Mouse (Mus musculus) lung, embryonic 14.5 days (tissue): Measurements from ENCODE around the gene Apol9b. TPM values are rescaled to one million over a fixed set of nuclear protein-coding genes. Genes with fewer than 3 reads are reported as not detected.
"Not testable (repeated sequence)": the region's sequence is repeated elsewhere in the genome, so short reads cannot be mapped to it uniquely, and the experiment has no call there.

Source experiments
- ATAC-seq: fragments of 200-750 bp; cut with Nextera tagmentation; 2 replicates; pipeline ENCODE4 v1.8.0; 2017; ENCODE audit warnings: mild to moderate bottlenecking, moderate TSS enrichment, moderate library complexity; ENCODE audit not compliant: insufficient read depth
- DNase-seq: peaks from one replicate; pipeline ENCODE4 v3.0.0-alpha.2; 2015
- H3K27ac ChIP-seq: fragments of 300-500 bp; sonication (generic); 2 replicates; pipeline ENCODE4 v1.5.1; 2014; ENCODE audit warnings: low read depth, mild to moderate bottlenecking, moderate library complexity
- H3K27me3 ChIP-seq: fragments of 300-500 bp; sonication (generic); 2 replicates; pipeline ENCODE4 v1.6.1; 2014; ENCODE audit warnings: low read length, control low read depth; ENCODE audit not compliant: insufficient read depth
- H3K36me3 ChIP-seq: fragments of 300-500 bp; sonication (generic); 2 replicates; pipeline ENCODE4 v1.6.1; 2014; ENCODE audit warnings: control low read depth; ENCODE audit not compliant: insufficient read depth
- H3K4me1 ChIP-seq: fragments of 300-500 bp; sonication (generic); 2 replicates; pipeline ENCODE4 v1.6.1; 2014; ENCODE audit warnings: antibody characterized with exemption, control low read depth; ENCODE audit not compliant: insufficient read depth
- H3K4me2 ChIP-seq: fragments of 300-500 bp; sonication (generic); 2 replicates; pipeline ENCODE4 v1.6.1; 2014; ENCODE audit warnings: mild to moderate bottlenecking
- H3K4me3 ChIP-seq: fragments of 300-500 bp; sonication (generic); 2 replicates; pipeline ENCODE4 v1.5.1; 2014; ENCODE audit warnings: low read depth, low read length
- H3K9ac ChIP-seq: fragments of 300-500 bp; sonication (generic); 2 replicates; pipeline ENCODE4 v1.6.1; 2014
- H3K9me3 ChIP-seq: fragments of 300-500 bp; sonication (generic); 2 replicates; pipeline ENCODE4 v1.6.1; 2016; ENCODE audit warnings: low read depth, low read length, control low read depth
- CTCF ChIP-seq: IDR thresholded peaks from 2 replicates; pipeline ENCODE4 v1.5.1; 2016; ENCODE audit warnings: antibody characterized with exemption, low read depth
- WGBS: fragments of 180-500 bp; shearing (Covaris S2); extraction: QIAGEN DNeasy Blood & Tissue Kit; methylation state at CpG from one replicate; pipeline ENCODE4 v1.1.7; 2014; 5-methylcytosine and 5-hydroxymethylcytosine counted together
- polyA plus RNA-seq: library from polyadenylated mRNA; unstranded; fragments of >200 nt; fragmentation: Nextera tagmentation; extraction: Ambion mirVana; gene quantifications from 2 replicates; pipeline ENCODE4 v1.2.1, GENCODE M21; 2014

The Apol9b gene
- polyA plus RNA-seq: not detected in 2 replicates

- not testable (repeated sequence) for H3K4me1 ChIP-seq
- WGBS: 83% methylated on average over 1 of the region's 4 CpGs
These were observed at the start of gene Apol9b for GRCm38 (mm10) chr15:77728739-77729138. Apol9b (plus strand) TSS chr15:77729039.

GRCm38 (mm10) chr15:77683944-77684343 lies 44.9 kb upstream of the Apol9b start:
- H3K4me3 ChIP-seq, ATAC-seq, H3K27ac ChIP-seq, H3K27me3 ChIP-seq, H3K9ac ChIP-seq, H3K9me3 ChIP-seq, H3K4me2 ChIP-seq, H3K36me3 ChIP-seq, H3K4me1 ChIP-seq: not testable (repeated sequence)
- whole genome bisulfite sequencing: 2% methylated on average over 9 of the region's 11 CpGs
- peak; percentile 77 for DNase-seq
- TF ChIP-seq CTCF: peak; percentile 71

More at GRCm38 (mm10) chr15:77728739-77729138, at the start of gene Apol9b:
- ATAC-seq, H3K4me2 ChIP-seq, H3K9me3 ChIP-seq, H3K27ac ChIP-seq, H3K9ac ChIP-seq, H3K36me3 ChIP-seq, H3K4me3 ChIP-seq, DNase-seq, H3K27me3 ChIP-seq: not testable (repeated sequence)

GRCm38 (mm10) chr15:77691532-77692311 lies 37.1 kb upstream of the Apol9b start:
- Histone ChIP-seq H3K4me3 (peak overlapping the region; percentile 18), H3K27ac (peak overlapping the region; percentile 27; the same call in 1 of the 2 replicates), H3K4me2 (peak overlapping the region; percentile 50)
- H3K4me1 ChIP-seq, H3K9me3 ChIP-seq, H3K9ac ChIP-seq, ATAC-seq, H3K36me3 ChIP-seq, H3K27me3 ChIP-seq: not testable (repeated sequence)
- WGBS: 5% methylated on average over 19 of the region's 20 CpGs
- DNase-seq: peak; percentile 38

- not testable (repeated sequence) for H3K9me3 ChIP-seq, H3K4me1 ChIP-seq, ATAC-seq, H3K27me3 ChIP-seq, H3K4me2 ChIP-seq, H3K27ac ChIP-seq, H3K9ac ChIP-seq, H3K4me3 ChIP-seq, H3K36me3 ChIP-seq
- 33% methylated on average over 11 of the region's 15 CpGs for WGBS
- peak; percentile 65 for TF ChIP-seq CTCF
- peak; percentile 42 for DNase-seq
These were observed 34.0 kb upstream of the Apol9b start for GRCm38 (mm10) chr15:77694687-77695295.

- 75% methylated on average over 4 of the region's 4 CpGs for WGBS
- not testable (repeated sequence) for DNase-seq, H3K9me3 ChIP-seq, H3K27ac ChIP-seq, ATAC-seq, H3K4me2 ChIP-seq, H3K4me1 ChIP-seq, H3K27me3 ChIP-seq, H3K4me3 ChIP-seq, H3K36me3 ChIP-seq, H3K9ac ChIP-seq
These were observed 30.2 kb upstream of the Apol9b start, which contains the start of gene Apol7e for GRCm38 (mm10) chr15:77698656-77699055. Apol7e (plus strand) TSS chr15:77698857.

GRCm38 (mm10) chr15:77705306-77705705 lies 23.5 kb upstream of the Apol9b start:
- H3K4me2 ChIP-seq, ATAC-seq, H3K4me3 ChIP-seq, H3K4me1 ChIP-seq, H3K9ac ChIP-seq, H3K9me3 ChIP-seq, H3K27ac ChIP-seq, H3K27me3 ChIP-seq, DNase-seq, H3K36me3 ChIP-seq: not testable (repeated sequence)
- WGBS: 71% methylated on average over 3 of the region's 3 CpGs

GRCm38 (mm10) chr15:77708936-77709335 lies 19.9 kb upstream of the Apol9b start:
- 71% methylated on average over 1 of the region's 1 CpGs for WGBS
- ATAC-seq: 0 out of 2 replicates have a peak, but pooled peaks have one; percentile 17
- H3K27me3 ChIP-seq, H3K4me3 ChIP-seq, H3K9ac ChIP-seq, H3K4me1 ChIP-seq, H3K4me2 ChIP-seq, H3K9me3 ChIP-seq, H3K36me3 ChIP-seq, H3K27ac ChIP-seq: not testable (repeated sequence)
- DNase-seq: peak; percentile 2

GRCm38 (mm10) chr15:77718240-77718639 lies 10.6 kb upstream of the Apol9b start:
- not testable (repeated sequence) for H3K27me3 ChIP-seq, H3K4me1 ChIP-seq, H3K36me3 ChIP-seq, H3K4me2 ChIP-seq, H3K9ac ChIP-seq, H3K27ac ChIP-seq, H3K4me3 ChIP-seq, H3K9me3 ChIP-seq, ATAC-seq
- WGBS: 58% methylated on average over 2 of the region's 6 CpGs
- peak; percentile 4 for DNase-seq

- not testable (repeated sequence) for H3K4me3 ChIP-seq, H3K4me1 ChIP-seq, DNase-seq, H3K9ac ChIP-seq, H3K36me3 ChIP-seq, H3K4me2 ChIP-seq, ATAC-seq, H3K27me3 ChIP-seq, H3K27ac ChIP-seq, H3K9me3 ChIP-seq
- no CpG with 5 or more reads among the region's 3 CpGs for WGBS
These were observed 7.3 kb upstream of the Apol9b start for GRCm38 (mm10) chr15:77721509-77721908.

GRCm38 (mm10) chr15:77724208-77724911 lies 4.5 kb upstream of the Apol9b start:
- not testable (repeated sequence) for H3K36me3 ChIP-seq, H3K27ac ChIP-seq, H3K9me3 ChIP-seq, H3K4me3 ChIP-seq, DNase-seq, H3K4me1 ChIP-seq, H3K27me3 ChIP-seq, H3K4me2 ChIP-seq, ATAC-seq, H3K9ac ChIP-seq
- 24% methylated on average over 2 of the region's 10 CpGs for WGBS
